Mouse (Mus musculus): ENCODE results near the gene Gm12216. TPM values are rescaled to one million over a fixed set of nuclear protein-coding genes. Genes with fewer than 3 reads are reported as not detected.

The Gm12216 gene
- total RNA-seq, 2 experiments from 2014 or later: 5.2 to 7.5 TPM

DNA sequence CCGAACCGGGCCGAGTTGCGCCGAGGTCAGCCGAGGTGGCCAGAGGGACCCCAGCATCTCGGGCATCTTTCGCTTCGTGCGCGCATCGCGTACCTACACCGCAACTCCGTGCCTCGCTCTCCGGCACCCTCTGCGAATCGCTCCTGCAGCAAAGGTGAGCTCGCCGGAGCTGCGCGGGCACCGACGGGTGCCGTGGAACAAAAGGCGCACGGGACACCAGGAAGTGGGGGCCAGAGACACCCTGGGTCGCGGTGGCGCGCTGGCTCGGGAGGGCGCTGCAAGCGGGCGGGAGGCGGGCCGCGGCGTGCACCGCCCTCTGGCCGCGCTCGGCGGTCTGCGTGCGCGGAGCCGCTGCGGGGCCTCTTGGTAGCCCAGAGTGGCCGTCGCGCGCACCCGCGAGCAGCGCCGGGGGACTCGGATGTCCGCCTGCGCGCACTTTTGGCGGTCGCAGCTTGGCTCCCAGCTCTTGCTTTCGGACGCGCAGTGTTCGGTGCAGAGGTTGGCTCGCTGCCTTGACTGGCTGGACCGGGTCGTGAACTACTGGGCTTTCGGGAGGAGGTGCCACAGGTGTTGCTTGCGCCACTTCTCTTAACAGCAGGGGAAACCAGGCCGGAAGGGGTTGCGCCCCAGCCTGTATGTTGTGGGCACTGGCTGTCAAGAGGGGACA, 88.8 kb downstream of the Gm12216 start:
- DNase-seq: peak; percentile 87 to 92

DNA sequence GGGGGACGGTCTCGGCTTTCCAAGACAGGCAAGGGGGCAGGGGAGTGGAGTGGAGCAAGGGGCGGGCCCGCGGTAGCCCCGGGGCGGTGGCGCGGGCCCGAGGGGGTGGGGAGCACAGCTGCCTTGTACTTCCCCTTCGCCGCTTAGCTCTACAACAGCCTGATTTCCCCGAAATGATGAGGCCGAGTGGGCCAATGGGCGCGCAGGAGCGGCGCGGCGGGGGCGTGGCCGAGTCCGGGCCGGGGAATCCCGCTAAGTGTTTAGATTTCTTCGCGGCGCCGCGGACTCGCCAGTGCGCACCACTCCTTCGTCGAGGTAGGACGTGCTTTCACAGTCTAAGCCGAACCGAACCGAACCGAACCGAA, 89.3 kb downstream of the Gm12216 start, which contains the start of gene Irf1:
Irf1 (plus strand) TSS at position 255 of the 365 bp plus-strand sequence.
- peak; percentile 97 to 98 for DNase-seq

DNA sequence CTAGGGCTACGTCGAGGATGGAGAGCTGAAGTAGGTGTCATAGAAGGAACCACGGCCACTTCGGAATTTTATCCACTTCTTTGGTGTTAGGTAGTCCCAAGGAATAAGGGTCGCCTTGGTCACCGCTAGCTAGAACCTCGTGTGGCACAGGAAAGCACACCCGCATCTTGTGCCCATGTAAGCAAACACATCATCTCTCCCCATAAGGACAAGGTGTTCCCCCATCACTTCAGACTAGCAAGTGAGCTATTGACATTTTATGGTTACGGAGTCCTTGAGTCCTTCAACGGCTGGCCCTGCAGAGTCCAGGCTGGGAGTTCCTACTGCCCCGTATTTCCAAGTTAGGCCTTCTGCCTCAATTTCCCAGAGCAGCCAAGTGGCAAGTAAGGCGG, 89.9 kb downstream of the Gm12216 start:
- no peak for DNase-seq

DNA sequence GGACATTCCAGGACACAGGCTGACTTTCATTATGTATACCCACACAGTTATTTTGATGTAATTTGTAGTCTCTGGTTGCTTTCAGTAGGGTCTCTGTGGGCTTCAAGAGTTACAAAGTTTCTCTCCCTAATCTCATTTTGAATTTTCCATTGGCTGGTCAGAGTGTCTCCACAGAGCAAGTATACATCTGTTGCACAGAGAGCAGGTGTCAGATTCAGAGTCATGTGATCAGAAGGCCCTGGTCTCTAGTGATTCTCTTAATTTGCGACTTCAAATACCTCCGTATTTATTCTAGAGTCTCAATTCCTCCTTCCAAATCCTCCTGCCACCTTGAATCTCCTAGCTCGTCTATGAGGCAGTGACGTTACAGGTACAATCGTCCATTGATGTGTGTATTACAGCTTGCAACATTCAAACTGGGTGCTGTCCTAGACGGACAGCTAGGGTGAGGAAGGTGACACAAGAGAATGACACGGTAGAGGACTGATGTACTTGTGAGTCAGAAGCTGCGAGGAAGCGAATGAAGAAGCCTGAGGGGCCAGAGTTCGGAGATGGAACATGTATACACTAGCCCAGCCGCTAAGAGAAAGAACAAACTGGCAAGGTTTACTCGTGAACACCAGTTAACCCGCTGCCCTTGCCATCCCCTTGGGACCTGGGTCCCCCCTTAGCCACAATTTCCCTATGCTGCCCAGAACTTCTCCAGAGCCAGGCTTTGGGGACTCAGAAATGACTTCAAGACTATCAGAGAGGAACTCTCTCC, 90.5 kb downstream of the Gm12216 start:
- no peak for DNase-seq

DNA sequence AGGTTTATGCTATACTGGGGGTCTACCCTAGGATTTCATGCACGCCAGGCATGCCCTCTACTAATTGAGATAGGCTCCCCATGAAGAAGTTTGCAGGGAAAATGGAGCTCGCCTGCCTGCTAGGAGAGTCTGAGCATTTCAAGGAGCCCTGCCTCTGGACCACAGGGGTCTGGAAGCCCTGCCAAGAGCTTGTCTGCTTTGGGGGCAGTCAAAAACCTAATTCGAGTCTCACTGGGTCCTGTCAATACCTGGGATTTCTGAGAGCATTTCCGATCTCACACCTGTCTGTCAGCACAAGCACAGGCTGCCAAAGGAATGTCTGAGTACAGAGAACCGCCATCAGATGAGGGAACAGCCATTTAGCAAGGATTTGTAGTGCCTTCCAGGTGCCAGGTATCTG, 94.5 kb downstream of the Gm12216 start:
- no peak for DNase-seq

DNA sequence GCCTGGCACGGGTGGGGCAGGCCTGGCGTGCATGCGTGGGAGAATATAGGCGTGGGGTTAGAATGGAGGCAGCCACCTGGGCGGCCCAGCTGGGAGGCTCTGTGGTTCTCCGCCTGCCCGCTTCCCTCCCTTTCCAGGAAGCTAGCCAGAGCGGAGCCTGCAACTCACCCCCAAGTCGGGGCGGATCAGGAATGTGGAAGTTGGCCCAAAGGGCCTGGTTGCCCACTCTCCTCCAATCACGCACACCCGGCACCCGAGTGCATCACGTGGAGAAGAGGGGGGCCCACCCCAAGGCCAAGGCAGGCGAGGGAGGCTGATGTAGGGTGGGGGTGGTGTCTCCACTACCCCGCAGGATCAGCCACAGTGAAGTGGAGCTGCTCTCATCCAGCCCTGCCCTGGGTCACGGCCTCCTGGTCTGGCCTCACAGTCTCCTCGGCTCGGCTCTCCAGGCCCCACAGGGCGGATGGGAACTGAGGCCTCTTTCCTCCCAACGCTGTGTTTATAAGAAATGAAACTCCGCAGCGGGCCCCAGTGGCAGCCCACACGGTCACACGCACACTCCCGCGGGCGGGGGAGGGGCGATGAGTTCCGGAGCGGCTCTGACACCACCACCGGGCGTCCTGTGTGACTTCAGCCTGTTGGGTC, 95.4 kb downstream of the Gm12216 start:
- peak; percentile 92 to 97 for DNase-seq

DNA sequence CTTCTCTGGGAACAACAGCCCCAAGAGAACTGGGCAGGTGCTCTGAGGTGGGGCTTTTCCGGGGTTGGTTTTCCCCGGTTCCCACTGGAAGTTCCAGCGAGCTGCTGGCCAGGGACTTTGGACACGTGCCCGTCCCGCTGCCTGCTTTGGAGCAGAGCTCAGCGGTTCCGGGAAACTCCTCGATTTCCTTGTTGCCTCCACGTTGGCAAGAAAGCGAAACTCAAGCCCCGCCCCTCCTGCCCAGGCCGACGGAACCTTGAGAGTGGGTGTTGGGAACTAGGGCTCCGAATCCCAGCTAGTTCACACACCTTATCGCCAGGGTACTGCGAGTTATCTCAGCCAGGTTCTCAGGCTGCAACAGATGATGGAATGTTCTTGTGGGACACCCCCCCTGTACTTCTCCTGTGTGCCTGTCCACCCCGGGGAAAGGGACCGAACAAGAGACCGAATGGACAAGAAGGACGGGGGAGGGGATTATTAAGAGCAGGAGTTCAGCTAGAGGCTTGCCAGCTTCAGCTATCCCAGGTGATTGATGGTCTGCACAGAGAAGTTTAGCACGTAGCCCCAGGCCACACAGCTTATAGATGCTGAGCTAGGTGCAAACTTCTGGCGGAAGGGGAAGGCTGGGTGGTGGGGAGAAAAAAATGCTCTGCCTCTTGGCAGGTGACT, 96.1 kb downstream of the Gm12216 start:
- DNase-seq: peak; percentile 93 to 97

DNA sequence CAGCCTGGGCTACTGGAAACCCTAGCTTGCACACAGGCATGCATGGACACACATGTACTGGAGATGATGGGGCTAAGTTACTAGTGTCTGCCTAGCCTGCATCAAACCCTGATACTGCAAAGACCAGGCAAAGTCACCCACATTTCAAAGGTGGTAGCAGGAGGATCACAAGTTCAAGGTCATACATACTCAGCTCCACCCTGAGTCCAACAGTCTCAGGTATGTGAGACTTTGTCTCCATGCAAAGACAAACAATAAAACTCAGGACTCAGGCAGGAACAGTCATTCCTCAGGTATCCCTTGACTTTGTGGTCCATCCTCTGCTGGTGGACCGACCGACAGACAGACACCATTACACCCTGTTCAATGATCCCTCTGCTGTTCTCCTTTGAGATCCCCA, 96.6 kb downstream of the Gm12216 start:
- no peak for DNase-seq

DNA sequence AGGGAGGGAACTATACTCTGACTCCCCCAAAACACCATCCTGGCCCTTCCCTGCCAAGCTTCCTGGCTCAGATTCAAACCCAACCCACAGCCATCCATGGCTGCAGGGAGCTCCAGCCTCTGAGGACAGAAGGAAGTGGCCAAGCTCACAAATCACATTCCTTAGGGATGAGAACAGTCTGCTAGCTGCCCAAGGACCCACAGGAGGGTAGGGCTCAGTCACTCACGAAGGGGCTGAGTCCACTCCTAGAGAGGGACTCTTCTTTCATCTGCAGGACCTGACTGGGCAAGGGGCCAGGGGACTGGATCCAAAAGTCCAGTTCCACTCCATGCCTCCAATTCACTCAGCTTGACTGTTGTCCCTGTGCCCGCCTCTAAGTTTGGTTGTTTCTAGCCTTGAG, 97.2 kb downstream of the Gm12216 start:
- DNase-seq: peak; percentile 92 to 96

DNA sequence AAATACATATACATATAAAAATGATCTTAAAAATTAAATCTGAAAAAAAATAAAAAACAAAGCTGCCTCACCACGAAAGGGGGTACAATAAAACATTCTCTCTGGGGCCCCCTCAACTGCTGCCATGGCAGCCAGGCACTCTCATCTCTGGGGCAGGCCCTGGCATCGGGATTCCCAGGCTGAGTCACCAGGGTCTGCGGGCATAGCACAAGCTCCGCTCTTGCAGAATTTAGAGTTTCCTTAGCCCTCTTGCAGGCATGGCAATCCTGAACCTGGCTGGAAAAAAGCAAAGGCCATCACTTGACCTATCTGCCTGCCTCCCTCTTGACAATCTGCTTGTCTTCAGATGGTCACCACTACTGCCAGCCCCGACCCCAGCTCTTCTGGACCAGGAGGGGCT, 97.8 kb downstream of the Gm12216 start:
- peak; percentile 69 to 72 for DNase-seq

DNA sequence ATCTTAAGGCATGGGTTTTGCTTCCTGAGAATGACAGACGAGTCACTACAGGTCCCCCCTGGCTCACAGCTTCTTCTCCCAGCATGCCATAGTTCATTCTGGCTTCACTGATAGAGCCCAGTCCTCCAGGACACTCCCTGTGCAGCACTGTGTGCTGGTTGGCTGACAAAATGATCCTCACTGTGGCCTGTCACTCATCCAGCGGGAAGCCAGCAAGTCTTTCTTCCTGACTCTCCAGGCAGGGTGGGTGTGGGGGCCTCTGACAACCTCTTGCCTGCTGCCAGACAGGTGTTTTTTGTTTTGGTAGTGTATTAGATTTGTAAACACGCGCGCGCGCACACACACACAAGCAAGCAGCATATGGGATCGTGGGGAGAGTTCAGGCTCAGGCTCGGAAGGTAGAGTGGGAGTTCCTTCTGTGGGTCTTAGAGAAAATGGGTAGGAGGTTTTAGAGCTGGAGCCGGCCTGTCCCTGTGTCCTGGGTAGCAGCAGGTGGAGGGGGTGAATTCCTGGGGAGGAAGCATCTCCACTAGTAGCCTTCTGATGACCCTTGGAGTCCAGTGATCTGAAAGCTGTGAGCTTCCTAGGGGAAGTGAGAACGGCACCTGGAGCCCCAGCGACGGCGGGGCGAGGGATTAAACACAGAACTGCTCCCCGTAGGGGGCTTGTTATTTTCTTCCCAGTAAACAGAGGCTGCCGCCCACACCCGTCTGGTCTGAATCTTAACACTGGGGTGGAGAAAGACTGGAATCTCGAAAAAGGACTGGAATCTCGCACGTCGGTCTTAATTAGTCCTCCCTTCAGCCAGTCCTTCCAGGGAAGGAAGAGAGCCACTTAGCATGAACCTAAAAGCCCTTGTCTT, 99.3 kb downstream of the Gm12216 start:
- no peak for DNase-seq

DNA sequence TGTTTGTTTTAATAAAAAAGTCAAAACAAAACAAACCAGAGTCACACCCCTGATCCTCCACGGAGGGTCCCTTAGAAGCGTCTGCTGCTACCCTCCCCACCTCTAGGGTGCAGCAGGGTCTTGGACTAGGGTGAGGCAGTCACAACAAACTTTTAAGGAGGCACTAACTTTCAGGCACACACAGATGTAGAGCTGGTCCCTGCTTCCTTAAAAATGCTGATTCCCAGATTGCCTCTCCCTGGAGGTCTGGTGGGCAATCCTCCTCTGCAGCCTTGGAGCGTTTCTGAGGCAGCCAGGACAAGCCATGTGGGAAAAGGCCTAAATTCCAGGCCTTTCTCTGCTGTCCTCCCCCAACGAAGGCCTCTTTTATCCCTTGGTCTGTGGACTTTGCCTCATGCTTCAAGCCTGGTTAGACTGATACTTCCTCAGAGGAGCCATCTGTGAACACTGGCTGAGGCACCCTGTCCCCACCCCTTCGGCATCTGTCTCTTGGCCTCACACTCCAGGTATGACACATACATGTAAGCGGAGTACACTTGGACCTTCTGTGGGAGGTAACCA, 100.2 kb downstream of the Gm12216 start:
- no peak for DNase-seq

DNA sequence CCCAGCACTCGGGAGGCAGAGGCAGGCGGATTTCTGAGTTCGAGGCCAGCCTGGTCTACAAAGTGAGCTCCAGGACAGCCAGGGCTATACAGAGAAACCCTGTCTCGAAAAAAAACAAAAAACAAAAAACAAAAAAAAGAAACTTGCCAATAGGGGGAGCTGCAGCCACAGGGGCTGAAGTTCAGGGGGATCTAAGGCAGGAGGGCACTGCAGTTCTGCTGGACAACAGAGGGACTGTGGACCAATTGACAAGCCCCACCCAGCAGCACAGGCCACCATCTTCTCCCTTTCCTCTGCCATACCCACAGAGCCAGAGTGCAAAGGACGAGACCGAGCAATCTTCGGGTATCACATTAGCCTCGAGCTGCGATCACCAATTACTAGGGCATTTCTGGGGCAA, 101.0 kb downstream of the Gm12216 start:
- DNase-seq: peak in 1 of 2 experiments; percentile 49

DNA sequence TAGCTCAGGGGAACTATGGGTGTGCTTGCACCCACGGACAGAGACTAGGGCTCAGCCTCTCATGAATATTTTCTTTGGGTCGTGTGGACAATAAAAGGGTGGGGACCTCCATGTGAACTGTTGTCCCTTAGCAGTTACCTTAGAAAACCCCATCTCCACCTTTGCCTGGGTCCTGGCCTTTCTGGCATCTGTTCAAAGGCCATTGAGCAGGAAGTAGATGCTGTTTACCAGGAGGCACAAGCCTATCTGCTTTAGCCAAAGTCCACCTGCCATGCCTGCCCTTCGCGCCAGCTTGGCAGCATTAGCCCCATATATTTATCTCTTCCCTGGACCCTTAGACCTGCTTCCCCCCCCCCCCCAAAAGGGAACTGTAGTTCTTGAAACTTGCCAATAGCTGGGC, 101.4 kb downstream of the Gm12216 start:
- DNase-seq: no peak

DNA sequence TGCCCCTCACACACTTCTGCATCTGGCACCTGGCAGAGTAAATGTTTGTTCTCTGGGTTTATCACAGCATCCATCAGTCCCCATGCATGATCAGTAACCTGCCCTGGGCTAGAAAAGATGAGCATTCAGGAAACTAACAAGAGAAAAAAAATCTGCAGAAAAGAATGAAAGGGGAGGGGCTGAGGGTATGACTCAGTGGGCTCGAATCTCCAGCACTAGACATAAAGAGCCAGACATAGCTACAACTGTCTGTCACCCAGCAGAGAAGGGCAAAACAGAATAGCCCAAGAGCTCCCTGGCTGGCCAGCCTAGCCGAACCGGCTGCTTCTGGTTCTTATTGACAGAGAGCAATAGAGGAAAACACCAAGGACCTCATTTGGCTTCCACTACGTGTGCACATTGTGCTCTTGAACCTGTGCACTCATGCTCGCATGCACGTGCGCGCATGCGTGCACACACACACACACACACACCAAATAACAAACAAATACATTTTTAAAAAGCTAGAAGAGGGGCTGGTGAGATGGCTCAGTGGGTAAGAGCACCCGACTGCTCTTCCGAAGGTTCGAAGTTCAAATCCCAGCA, 104.0 kb downstream of the Gm12216 start:
- DNase-seq: no peak

DNA sequence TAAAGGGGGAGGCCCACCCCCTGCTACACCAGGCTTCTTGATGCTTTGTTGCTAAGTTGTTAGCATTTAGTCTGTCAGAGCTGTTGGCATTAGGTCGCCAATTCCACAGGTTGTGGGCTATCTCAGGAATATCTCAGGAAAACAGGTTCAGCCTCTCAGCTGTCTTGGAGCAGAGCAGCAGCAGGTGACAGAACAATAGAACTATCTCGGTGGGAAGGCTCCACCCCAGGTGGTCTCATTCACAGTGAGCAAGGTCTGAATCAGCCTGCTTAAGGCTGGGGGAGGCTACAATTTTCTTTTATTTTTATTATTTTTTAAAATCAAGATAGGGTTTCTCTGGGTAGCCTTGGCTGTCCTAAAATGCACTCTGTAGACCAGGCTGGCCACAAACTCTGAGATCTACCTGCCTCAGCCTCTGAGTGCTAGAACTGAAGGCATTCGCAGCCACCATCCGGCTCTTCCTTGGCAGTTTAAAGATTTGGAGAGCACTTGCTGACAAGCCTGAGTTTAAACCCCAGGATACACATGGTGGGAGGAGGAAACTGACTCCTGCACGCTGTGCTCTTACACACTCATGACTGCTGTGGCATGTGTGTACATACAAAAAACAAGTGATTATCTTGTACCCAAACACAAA, 109.2 kb downstream of the Gm12216 start:
- no peak for DNase-seq

DNA sequence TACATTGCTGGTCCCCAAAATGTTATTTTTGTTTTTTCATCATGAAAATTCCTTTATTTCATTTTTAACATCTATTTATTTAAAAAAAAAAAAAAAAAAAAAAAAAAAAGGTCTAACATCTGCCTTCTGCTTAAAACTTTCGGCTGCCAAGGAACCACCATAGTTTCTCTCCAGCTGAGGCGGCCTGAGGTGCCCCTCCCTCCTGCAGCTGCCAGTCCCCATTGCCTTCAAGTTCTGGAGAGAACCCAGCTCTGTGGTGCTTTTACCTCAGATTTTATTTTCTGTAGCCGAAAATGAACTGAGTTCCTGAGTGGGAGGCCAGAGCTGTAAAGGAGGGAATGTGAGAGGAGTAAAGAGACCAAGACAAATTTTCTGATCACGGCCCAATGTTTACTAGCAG, 109.8 kb downstream of the Gm12216 start:
- DNase-seq: no peak

DNA sequence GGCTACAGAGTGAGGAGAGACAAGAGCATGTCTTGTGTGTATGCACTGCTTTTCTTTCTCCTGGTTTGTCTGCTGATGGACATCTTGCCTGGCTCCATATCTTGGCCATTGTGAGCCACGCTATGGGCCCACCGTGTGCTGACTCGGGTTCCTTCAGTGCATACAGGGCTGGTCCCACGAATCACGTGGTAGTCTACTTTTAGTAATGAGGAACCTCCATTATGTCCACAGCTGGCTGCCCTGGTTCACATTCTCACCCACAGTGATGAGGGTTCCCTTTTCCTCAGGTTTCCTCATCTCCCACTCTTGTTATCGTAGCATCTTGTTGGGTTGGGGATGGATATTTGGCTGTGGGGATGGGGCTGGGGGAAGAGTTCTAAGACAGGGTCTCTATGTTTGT, 110.4 kb downstream of the Gm12216 start:
- no peak for DNase-seq

DNA sequence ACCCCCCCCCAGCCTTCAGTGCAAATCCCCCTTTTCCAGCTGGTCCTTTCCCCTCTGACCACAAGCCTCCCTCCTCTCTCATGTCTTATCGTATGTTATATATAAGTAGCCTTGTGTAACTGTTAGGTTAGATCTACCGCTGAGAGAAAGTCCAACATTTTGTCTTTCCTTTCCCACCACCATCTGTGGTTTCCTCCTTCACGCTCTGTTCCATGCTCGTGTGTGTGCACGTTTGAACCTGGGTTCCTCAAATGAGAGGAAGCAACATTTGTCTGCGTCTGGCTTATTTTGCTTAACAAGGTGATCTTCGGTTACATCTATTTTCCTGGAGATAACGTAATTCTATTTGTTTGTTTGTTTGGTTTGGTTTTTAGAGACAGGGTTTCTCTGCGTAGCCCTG, 111.1 kb downstream of the Gm12216 start:
- DNase-seq: no peak

DNA sequence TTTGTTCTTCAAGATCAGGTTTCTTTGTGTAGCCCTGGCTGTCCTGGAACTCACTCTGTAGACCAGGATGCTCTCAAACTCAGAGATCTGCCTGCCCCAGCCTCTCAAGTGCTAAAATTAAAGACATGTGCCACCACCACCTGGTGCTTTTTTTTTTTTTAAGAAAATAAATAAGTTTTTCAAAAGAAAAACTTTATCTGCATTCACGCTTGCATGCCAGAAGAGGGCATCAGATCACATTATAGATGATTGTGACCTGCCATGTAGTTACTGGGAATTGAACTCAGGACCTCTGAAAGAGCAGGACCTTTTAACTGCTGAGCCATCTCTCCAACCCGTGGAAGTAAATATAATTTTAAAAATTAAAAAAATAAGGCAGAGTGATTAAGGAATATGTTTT, 113.8 kb downstream of the Gm12216 start:
- DNase-seq: no peak

DNA sequence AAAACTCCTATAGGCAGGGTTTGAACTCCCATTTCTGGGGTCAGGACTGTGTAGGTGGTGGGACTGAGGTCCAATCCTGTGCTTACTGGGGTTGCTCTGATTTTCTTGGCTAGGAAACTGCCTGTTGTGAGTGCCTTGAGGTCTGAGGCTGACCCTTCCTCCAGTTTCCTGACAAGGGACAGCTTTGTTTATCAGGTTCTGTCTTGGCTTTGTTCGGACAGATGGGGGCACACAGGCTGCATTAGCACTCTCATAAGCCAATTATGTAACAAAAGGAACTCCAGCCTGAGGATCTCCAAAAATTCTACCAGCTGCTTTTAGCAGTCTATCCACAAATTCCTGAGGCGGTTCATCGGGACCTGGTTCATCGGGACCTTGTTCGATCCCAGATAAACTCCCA, 116.7 kb downstream of the Gm12216 start:
- DNase-seq: no peak
